Mouse (Mus musculus) lung, postnatal 25 days (tissue): Measurements from ENCODE around the gene Mmrn1.
"Not testable (repeated sequence)": the region's sequence is repeated elsewhere in the genome, so short reads cannot be mapped to it uniquely, and the experiment has no call there.

Experiments used
- DNase-seq: peaks from one replicate; pipeline ENCODE4 v3.0.0; 2022; ENCODE audit warnings: low spot score

Mmrn1 gene

DNA sequence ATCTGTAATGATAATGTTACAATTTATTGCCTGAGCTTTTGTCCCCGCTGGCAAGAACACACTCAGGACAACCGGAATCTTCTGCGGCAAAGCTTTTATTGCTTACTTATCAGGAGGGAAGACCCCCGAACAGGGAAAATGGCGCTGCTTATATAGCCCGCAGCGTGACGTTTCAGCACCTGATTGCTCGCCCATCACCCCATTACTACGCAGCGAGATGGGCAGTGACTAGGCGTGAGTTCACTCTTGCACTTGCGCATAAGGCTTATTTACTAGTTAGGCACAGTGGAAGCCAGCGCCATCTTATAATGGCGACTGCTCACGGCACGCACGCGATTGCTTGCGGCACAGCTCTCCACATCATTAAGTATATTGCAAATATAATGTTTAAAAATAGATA is at the start of gene Mmrn1:
Gene Mmrn1 (plus strand): TSS at position 301 of the 400 bp plus-strand sequence.
- not testable (repeated sequence) for DNase-seq

DNA sequence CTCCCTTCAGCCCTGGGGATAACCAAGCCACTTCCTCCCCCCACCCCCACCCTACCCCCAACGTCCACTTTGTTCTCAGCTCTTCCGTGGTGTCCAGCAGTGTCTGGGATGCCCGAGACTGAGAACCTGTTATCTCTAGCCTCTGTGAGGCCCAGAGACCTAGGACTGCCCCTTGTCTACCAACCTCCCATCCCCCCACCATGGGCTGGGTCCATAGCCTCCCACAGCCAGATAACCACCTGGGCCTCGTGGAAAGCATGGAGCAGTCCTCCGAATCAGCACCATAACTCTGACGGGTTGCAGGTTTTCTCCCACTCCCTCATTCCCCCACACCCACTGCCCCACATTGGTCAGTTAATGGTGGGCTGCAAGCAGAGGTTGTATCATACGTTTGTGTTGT is 44.4 kb upstream of the Mmrn1 start:
- DNase-seq: no peak

DNA sequence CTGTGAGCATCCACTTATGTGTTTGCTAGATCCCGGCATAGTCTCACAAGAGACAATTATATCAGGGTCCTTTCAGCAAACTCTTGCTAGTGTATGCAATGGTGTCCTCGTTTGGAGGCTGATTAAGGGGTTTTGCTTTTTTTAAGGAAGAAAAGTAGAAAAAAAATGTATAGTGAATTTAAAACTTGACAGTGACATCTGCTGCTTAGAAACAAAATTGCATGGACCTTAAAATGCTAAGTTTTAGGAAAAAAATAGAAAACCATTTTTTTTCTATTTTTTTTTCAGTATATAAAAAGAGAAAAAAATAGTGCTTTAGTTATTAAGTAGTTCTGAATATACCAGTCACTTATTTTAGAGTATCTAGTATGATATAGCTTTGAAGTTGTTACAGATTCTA is 43.2 kb upstream of the Mmrn1 start:
- DNase-seq: no peak

DNA sequence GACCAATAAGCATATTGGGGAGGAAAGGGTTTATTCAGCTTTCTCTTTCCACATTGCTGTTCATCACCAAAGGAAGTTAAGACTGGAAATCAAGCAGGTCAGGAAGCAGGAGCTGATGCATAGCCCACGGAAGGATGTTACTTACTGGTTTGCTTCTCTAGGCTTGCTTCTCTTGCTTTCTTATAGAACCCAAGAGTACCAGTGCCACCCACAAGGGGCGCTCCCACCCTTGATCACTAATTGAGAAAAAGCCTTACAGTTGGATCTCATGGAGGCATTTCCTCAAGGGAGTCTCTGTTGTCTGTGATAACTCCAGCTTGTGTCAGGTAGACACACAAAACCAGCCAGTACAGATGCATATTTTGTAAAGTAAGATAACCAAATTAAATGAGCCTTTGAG is 17.5 kb upstream of the Mmrn1 start:
- no peak for DNase-seq

DNA sequence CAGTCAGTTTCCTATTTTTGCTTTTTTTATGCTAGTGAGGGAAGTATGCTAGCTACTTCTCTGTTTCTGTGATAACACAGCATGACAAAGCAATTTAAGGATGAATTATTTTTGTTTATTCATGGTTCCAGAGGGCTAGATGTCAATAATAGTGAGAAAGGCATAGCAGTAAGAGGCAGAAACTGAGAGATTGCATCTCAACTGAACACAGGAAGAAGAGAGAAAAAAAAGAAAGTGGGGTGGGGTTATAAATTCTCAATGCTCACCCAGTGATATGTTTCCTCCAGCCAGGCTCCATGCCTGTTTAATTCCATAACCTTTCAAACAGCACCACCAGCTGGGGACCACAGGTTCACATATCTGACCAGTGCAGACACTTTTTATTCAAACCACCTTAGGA is 6.6 kb downstream of the Mmrn1 start:
- peak; percentile 6 for DNase-seq

DNA sequence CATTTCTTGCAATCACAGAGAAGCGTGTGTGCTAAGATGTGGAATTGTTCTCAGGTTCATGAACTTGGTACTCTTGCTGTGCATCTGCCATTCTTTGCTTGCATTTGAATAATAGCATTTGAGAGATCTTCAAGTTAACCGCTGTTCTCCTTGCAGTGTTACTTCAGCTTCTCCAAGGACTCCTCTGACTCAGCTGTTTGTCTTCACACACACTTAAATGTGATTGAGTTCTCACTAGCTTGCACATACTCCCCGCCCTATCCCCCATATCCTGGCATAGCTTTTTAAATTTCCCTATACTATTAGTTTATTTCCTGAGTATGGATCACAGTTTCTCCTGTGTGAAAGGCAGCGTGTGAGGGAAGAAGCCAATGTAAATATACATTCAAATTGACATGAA is 10.1 kb downstream of the Mmrn1 start:
- DNase-seq: no peak

DNA sequence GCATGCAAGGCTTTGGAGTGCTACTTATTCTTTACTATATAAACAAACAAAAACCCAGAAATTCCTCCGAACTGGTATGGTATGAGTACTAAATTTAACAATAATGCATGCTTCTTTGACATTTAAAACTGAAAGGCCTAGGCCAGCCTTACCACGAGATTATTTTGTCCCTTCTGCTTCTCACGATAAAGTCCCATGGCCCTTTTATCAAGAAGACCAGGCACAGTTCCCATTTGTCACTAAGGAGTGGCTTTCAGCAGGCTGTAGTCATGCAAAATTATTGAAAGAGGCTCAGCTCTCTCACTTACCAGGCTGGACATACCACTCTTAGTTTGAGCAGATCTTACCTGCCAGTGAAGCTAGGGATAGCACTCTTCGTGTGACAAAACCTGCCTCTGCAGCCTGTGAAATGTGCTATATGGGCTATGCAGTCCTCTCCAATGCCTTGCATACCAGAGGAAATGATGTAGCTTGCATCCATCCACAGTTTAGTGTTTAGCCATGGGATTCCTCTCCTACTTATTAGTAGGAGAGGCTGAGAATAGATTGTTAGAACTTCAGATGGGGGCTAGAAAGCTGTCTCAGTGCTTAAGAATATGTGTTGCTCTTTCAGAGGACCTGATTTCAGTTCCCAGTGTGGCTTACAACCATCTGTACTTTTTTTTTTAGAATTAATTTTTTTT is 10.8 kb downstream of the Mmrn1 start:
- DNase-seq: no peak

DNA sequence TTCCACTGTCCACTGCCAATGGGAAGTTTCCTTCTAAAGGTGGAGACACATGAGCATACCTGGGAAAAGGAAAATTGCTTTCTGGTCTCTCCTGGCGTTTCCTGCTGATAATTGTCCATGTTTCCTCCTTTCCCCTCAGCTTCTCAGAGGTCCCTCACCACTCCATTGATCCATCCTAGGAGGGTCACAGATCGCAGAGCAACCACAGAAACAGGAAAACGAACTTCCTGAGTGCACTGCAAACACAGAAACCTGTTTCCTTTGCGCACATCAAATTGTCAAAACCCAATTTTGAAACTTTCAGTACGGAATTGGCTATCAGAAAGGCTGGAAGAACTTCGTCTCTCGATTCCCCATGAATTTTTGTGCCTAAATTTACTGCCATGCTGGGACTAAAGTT is 19.4 kb downstream of the Mmrn1 start:
- no peak for DNase-seq

DNA sequence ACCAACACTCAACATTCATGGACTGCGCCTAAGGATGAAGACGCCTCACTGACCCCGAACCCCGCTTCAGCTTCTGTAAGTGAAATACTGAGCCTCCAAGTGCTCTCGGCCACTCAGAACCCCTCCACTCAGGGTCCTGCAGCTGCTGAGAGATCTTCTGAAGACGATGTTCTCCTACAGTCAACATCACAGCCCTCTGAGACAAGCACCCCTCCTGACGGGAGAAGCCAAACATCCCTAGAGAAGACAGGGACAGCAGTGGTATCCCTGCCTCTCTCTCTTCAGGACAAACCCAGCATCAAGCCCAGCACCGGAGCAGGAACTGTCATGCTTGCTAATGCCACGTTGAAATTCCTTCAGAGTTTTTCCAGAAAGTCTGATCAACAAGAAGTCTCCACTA is 19.8 kb downstream of the Mmrn1 start:
- no peak for DNase-seq

DNA sequence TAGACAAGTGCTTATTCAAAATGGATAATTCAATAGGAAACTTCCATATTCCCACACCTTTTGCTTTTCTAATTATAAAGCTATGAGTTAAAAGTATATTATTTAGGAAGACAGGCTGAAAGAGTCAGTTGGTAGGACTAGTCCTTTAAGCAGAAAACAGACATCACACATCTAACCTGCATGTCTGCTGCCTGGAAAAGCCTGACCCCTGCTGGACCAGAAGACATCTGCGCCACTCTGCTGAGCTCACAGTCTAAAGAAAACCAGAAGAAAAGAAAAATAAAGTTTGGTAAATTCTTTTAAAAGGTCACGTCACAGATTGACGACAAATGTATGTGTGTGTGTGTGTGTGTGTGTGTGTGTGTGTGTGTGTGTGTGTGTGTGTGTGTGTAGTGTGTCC is 25.6 kb downstream of the Mmrn1 start:
- DNase-seq: peak; percentile 11

DNA sequence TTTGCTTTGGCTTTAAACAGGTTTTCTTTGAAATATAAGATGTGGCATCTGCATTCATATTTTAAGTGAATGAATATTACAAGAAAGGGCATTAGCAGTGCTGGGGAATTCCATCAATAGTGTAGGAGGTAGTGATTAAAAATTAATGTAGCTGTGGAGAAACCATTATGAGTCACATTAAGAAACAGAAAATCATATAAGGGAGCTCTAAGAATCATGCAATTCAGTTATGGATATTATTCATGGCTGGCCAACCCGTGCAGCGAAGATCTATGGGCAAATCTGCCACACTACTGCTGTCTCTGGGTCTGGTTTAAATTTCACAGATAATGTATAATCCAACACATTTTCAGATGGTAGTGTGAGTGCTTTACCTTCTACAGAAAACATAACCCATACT is 36.5 kb downstream of the Mmrn1 start:
- DNase-seq: no peak

DNA sequence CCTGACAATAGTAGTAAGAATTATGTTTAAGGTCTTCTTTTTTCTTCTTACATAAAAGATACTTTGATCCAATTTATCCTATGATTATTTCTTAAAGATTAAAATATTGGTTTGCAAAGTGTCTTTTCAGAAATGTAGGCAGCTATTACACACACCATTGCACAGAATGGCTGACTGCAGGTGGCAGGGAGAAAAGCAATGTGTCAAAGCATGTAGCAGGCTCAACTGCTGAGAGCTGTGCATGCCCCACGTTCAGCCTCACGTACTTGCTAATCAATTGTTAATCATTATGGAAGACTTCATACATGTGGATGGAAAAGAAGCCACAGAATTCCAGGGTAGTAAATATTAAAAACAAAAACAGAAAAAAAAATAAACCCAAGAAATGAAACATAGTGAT is 37.1 kb downstream of the Mmrn1 start:
- DNase-seq: no peak

DNA sequence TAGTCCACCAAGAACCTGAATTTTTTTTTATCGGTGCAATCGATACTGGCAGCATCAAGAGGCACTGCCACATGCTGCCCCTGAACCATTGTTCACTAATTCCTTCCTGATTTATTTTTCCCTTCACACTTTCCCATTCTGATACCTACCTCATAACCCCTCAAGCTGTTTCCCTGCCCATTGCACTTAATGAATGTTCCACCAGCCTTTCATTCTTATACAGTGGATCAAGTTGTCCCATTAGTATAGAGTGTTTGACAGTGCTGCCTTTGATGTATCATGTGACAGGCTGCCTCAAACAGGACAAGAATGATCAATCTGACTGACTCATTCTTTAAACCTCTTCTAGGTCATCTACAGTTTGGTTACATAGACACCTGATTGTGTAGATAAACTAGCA is 37.9 kb downstream of the Mmrn1 start:
- no peak for DNase-seq

DNA sequence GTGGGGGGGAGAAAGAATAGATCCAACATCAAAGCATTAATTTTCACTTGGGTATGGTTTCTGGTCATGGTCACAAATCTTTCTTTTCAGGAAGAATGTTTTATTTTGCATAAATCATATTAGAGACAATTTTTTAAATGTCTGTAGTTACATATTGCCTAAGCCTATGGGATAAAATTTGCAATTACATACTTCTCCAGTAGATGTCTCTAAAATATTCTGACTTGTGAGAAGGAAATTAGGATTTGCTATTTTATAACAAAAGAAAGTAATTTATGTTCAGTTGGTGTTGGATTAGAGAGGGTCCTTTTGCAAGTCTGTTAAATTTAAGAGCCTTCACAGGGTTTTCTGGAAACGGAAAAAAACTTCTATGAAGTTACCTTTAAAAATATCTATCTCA is 39.0 kb downstream of the Mmrn1 start:
- DNase-seq: no peak

DNA sequence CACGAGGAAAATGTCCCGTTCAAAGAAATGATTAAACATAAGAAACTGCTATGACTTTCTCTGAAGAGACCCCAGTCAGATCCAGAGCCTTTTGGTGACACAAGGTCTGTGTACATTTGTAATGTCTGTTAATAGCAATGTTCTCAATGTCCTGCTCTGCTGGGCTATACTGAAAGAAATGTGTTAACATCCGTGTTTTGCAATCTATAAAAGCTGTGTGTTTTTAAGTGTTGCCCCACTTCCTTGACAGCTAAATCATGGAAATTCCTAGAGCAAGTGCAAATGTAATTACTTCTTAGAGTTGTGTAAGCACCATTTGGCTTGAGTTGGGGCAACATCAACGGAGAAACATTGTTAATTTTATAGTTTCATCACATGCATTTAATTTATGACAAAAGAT is 42.2 kb downstream of the Mmrn1 start:
- no peak for DNase-seq

DNA sequence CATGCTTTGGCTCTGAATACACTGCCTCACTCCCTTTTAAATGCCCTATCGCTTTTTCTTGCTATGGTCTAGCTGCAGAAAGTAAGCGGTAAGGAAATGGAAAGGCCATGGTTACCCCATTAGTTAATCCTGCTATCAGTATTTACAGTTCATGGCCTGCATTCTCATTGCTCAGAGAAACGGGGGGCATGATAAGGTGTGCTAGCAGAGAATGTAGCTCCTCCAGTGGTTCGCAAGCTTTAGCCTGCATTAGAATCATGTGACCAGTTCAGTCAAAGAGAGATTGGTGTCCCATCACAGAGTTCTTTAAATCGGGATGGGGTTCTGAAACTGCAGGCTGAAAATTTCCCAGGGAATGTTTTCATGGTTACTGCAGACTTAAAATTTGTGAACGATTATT is 44.6 kb downstream of the Mmrn1 start:
- no peak for DNase-seq

DNA sequence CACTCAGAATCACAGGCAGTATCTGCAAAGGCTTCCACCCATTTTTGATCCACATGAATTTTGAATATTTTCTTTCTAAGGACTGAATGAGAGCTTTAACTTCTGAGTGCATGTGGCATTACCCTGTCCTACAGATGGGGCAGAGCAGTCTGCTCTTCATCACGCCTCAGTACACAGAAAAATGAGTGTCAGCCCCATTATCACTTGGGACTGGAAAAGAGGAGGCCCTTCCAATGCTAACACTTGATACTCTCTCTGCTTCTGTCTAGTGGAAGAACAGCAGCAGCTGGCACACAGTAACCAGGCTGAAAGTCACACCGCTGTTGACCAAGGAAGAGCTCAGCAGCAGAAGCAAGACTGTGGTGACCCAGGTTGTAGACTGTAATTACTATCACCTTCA is 46.0 kb downstream of the Mmrn1 start:
- no peak for DNase-seq

DNA sequence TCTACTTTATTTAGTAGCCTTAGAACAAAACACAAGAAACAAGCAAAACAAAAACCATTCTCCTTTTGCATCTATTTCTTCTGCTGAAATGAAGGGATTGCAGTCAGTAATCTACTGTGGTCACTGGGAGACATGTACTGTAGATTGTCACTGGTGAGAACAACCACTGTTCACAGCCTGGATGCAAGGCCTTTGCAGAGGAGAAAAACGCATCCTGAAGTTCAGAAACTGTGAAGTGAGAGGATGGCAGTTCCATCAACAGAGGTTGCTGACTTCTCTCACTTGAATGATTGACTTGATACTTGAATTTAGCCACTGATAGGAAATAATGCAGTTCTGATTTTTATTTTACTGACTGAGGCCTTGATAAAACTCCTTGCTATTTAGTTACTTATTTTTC is 53.8 kb downstream of the Mmrn1 start:
- DNase-seq: no peak

DNA sequence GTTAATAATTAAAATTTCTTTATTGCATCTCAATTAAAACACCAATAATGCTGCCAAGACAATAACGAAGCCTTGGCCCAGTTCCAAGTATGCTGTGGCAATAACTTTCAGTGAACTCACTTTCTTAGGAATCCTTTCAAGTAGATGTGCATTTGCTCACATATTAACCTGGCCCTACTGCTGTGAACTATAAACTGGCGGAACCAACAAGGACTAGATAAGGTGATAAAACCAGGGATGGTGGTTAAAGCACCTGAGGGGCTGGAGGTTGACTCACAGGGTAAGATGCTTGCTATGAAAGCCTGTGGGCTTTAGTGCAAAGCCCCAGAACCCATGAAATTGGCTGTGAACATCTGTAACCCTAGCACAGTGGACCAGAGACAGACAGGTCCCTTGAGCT is 54.3 kb downstream of the Mmrn1 start:
- DNase-seq: no peak

DNA sequence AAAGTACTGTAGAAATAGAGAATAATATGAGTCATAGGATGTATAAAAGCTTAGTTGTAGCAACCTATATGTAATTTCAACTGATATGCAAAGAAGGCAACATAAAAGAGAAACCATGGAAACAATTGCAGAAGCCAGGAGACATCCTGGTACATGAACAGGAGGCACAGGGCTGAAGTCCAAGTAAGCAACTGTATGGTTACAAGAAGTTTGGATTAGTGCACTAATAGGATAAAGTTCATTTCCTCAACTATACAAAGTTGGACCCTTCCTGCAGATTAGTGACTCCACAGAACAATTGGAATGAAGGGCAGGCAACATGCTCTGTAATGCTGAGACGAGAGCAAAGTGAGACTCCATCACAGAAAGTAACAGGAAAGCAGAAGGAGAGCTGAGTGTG is 59.6 kb downstream of the Mmrn1 start:
- no peak for DNase-seq

DNA sequence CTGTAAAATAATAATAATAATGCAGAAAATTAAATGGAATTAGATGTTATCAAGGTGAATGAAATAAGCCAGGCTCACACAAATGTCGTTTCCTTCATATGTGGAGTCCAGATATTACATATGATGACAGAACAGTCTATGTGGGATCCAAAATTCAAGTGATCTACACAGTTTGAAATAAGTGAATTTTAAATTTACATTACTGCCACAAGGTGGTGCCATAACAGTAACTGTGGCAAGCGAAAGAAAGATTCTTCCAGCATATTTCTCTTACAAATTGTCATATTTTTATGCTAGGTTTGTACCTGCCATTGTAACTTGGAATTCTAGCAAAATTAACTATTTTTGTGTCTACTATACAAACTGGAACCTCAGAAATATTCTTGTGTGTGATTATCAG is 61.1 kb downstream of the Mmrn1 start:
- DNase-seq: no peak

DNA sequence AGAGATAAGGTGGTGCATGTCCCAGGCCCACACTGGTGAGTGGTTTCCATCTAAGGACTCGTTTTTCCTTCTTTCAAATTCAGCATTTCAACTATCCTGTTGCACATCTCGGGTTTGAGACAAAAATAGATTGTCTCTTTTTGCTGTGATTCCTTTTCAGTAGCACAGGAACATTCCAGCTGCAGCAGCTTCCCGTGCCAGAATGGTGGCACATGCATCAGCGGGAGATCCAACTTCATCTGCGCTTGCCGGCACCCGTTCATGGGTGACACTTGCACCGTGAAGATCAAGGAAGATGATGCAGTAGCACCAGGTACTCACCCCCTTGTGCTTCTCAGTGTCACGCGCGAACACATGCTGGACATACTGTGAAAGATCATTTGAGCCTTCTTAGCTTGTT is 62.1 kb downstream of the Mmrn1 start:
- DNase-seq: no peak

DNA sequence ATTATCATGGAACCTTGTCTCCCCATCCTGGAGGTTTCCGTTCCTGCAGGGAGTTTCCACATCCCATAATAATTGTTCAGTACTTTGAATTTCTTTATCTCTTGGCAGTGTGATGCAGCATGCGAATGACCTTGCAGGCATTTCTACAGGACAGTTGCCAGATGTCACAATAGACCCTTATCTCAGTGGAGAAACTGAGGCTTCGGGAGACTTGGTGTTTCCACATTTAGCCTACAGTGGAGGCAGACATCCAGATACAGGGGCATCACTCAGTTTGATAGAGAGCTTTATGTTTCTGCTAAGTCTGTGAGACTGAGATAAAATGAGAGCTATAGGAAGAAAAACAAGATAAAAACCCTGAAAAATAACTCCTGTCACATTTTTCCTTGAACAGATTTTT is 63.0 kb downstream of the Mmrn1 start:
- DNase-seq: no peak

DNA sequence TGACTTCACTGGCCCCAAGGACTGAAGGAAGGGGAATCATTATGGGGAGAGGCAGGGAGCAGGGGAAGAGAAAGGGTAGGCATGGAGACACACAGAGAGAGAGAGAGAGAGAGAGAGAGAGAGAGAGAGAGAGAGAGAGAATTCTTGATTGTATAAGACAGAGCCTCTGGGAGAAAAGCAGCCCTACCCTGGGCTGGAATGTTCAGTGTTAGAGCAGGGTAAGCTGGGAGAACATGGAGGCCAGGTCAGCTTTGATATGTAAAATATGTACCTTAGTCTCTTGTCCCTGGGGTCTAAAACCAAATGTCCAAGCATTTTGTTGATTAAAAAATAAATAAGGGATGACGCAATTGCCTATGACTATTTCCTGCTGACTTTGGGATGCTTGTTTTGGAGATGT is 67.6 kb downstream of the Mmrn1 start:
- no peak for DNase-seq
